Mouse (Mus musculus): ENCODE results near the gene Dut. TPM values are rescaled to one million over a fixed set of nuclear protein-coding genes. Genes with fewer than 3 reads are reported as not detected.

The Dut gene
- polyA plus RNA-seq, 1 experiment, result 57.0 TPM

GRCm38 (mm10) chr2:125285777-125286176, 38.8 kb downstream of the Dut start:
- TF ChIP-seq POLR2A (IDR thresholded peaks at IDR 0.05; ENCODE audit: borderline replicate concordance, extremely low read depth, insufficient read depth, insufficient read length, poor library complexity, severe bottlenecking), result no peak
- DNase-seq (ENCODE audit: low read depth), result peak; percentile 26

GRCm38 (mm10) chr2:125290197-125290965, 43.4 kb downstream of the Dut start:
- DNase-seq (ENCODE audit: low read depth), result peak; percentile 40
- TF ChIP-seq POLR2A (IDR thresholded peaks at IDR 0.05; ENCODE audit: borderline replicate concordance, extremely low read depth, insufficient read depth, insufficient read length, poor library complexity, severe bottlenecking) (no peak), CTCF (IDR thresholded peaks at IDR 0.05; ENCODE audit: borderline replicate concordance, extremely low read depth, insufficient read depth, insufficient read length) (no peak)

GRCm38 (mm10) chr2:125291101-125291500, 44.1 kb downstream of the Dut start:
- DNase-seq (ENCODE audit: low read depth), result no peak

GRCm38 (mm10) chr2:125292616-125293015, 45.6 kb downstream of the Dut start:
- DNase-seq (ENCODE audit: low read depth), result no peak
- TF ChIP-seq CTCF (IDR thresholded peaks at IDR 0.05; ENCODE audit: borderline replicate concordance, extremely low read depth, insufficient read depth, insufficient read length), result no peak
- TF ChIP-seq POLR2A (IDR thresholded peaks at IDR 0.05; ENCODE audit: borderline replicate concordance, extremely low read depth, insufficient read depth, insufficient read length, poor library complexity, severe bottlenecking), result no peak

More at GRCm38 (mm10) chr2:125291101-125291500, 44.1 kb downstream of the Dut start:
- TF ChIP-seq CTCF (IDR thresholded peaks at IDR 0.05; ENCODE audit: borderline replicate concordance, extremely low read depth, insufficient read depth, insufficient read length) (no peak), POLR2A (IDR thresholded peaks at IDR 0.05; ENCODE audit: borderline replicate concordance, extremely low read depth, insufficient read depth, insufficient read length, poor library complexity, severe bottlenecking) (no peak)

GRCm38 (mm10) chr2:125293969-125294491, 47.0 kb downstream of the Dut start:
- TF ChIP-seq CTCF (IDR thresholded peaks at IDR 0.05; ENCODE audit: borderline replicate concordance, extremely low read depth, insufficient read depth, insufficient read length) (no peak), POLR2A (IDR thresholded peaks at IDR 0.05; ENCODE audit: borderline replicate concordance, extremely low read depth, insufficient read depth, insufficient read length, poor library complexity, severe bottlenecking) (no peak)
- no peak for DNase-seq (ENCODE audit: low read depth)

- DNase-seq (ENCODE audit: low read depth), result no peak
- TF ChIP-seq CTCF (IDR thresholded peaks at IDR 0.05; ENCODE audit: borderline replicate concordance, extremely low read depth, insufficient read depth, insufficient read length), result no peak
- TF ChIP-seq POLR2A (IDR thresholded peaks at IDR 0.05; ENCODE audit: borderline replicate concordance, extremely low read depth, insufficient read depth, insufficient read length, poor library complexity, severe bottlenecking), result no peak
Observed at GRCm38 (mm10) chr2:125295526-125295925, 48.5 kb downstream of the Dut start.

- TF ChIP-seq CTCF (IDR thresholded peaks at IDR 0.05; ENCODE audit: borderline replicate concordance, extremely low read depth, insufficient read depth, insufficient read length), result no peak
- TF ChIP-seq POLR2A (IDR thresholded peaks at IDR 0.05; ENCODE audit: borderline replicate concordance, extremely low read depth, insufficient read depth, insufficient read length, poor library complexity, severe bottlenecking), result no peak
- no peak for DNase-seq (ENCODE audit: low read depth)
Observed at GRCm38 (mm10) chr2:125298841-125299240, 51.9 kb downstream of the Dut start.

- peak; percentile 41 for DNase-seq (ENCODE audit: low read depth)
- TF ChIP-seq CTCF (IDR thresholded peaks at IDR 0.05; ENCODE audit: borderline replicate concordance, extremely low read depth, insufficient read depth, insufficient read length), result no peak
- no peak for TF ChIP-seq POLR2A (IDR thresholded peaks at IDR 0.05; ENCODE audit: borderline replicate concordance, extremely low read depth, insufficient read depth, insufficient read length, poor library complexity, severe bottlenecking)
Observed at GRCm38 (mm10) chr2:125301877-125302624, 55.1 kb downstream of the Dut start.

GRCm38 (mm10) chr2:125302625-125302924, 55.6 kb downstream of the Dut start:
- no peak for TF ChIP-seq POLR2A (IDR thresholded peaks at IDR 0.05; ENCODE audit: borderline replicate concordance, extremely low read depth, insufficient read depth, insufficient read length, poor library complexity, severe bottlenecking)
- no peak for TF ChIP-seq CTCF (IDR thresholded peaks at IDR 0.05; ENCODE audit: borderline replicate concordance, extremely low read depth, insufficient read depth, insufficient read length)
- DNase-seq (ENCODE audit: low read depth), result no peak

GRCm38 (mm10) chr2:125303764-125304384, 56.9 kb downstream of the Dut start:
- TF ChIP-seq POLR2A (IDR thresholded peaks at IDR 0.05; ENCODE audit: borderline replicate concordance, extremely low read depth, insufficient read depth, insufficient read length, poor library complexity, severe bottlenecking), result no peak
- peak; percentile 35; the same call in 1 of the 2 replicates for TF ChIP-seq CTCF (IDR thresholded peaks at IDR 0.05; ENCODE audit: borderline replicate concordance, extremely low read depth, insufficient read depth, insufficient read length)
- DNase-seq (ENCODE audit: low read depth), result no peak

- DNase-seq (ENCODE audit: low read depth), result no peak
- TF ChIP-seq POLR2A (IDR thresholded peaks at IDR 0.05; ENCODE audit: borderline replicate concordance, extremely low read depth, insufficient read depth, insufficient read length, poor library complexity, severe bottlenecking) (no peak), CTCF (IDR thresholded peaks at IDR 0.05; ENCODE audit: borderline replicate concordance, extremely low read depth, insufficient read depth, insufficient read length) (no peak)
Observed at GRCm38 (mm10) chr2:125304746-125305145, 57.8 kb downstream of the Dut start.
